1 mouse cellular context compared by ENCODE assay signal in genomic region chr10:95898471-95899154, GRCm38 (mm10).
TF ChIP-seq lines count a peak whose summit lies in the region.

No protein-coding gene starts in this region.

TF ChIP-seq in CH12.LX, 34 proteins besides CTCF, POLR2A, EP300 and RAD21 (continued from another document):
- no peak for TF ChIP-seq JUND (conservative IDR thresholded peaks at IDR 0.05; ENCODE audit: low read depth, low read length)
- TF ChIP-seq PAX5 (IDR thresholded peaks at IDR 0.05; ENCODE audit: low read length) = no peak
- TF ChIP-seq NRF1 (IDR thresholded peaks at IDR 0.05; ENCODE audit: low read depth, low read length) = 0 out of 2 replicates have a peak, but pooled peaks have one; percentile 5
